Mouse (Mus musculus) midbrain, embryonic 12.5 days (tissue): ENCODE measurements at regions not wholly inside any gene's neighbourhood (a gene's known extent, or its start where the extent isn't known, plus 50 kb on each side); places are given as distances from the start of the nearest gene placed in this dataset.
A peak's percentile ranks its signal among the peaks of the same experiment; 100 is the strongest.

ENCODE experiments used
- ATAC-seq: fragments of 200-750 bp; cut with Nextera tagmentation; 2 replicates; pipeline ENCODE4 v1.8.0; 2017; ENCODE audit warnings: low read depth, moderate TSS enrichment, moderate library complexity; ENCODE audit not compliant: low FRiP score
- H3K27ac ChIP-seq: fragments of 300-500 bp; sonication (generic); replicated peaks from 2 replicates; pipeline ENCODE4 v1.5.1; 2016; ENCODE audit warnings: mild to moderate bottlenecking
- H3K27me3 ChIP-seq: fragments of 300-500 bp; sonication (generic); 2 replicates; pipeline ENCODE4 v1.6.1; 2016; ENCODE audit warnings: mild to moderate bottlenecking
- H3K36me3 ChIP-seq: fragments of 300-500 bp; sonication (generic); 2 replicates; pipeline ENCODE4 v1.6.1; 2016
- H3K4me1 ChIP-seq: fragments of 300-500 bp; sonication (generic); 2 replicates; pipeline ENCODE4 v1.6.1; 2016
- H3K4me2 ChIP-seq: fragments of 300-500 bp; sonication (generic); replicated peaks from 2 replicates; pipeline ENCODE4 v1.6.1; 2016; ENCODE audit warnings: mild to moderate bottlenecking, moderate library complexity
- H3K4me3 ChIP-seq: fragments of 300-500 bp; sonication (generic); 2 replicates; pipeline ENCODE4 v1.5.1; 2016; ENCODE audit warnings: mild to moderate bottlenecking
- H3K9ac ChIP-seq: fragments of 300-500 bp; sonication (generic); replicated peaks from 2 replicates; pipeline ENCODE4 v1.6.1; 2016; ENCODE audit warnings: mild to moderate bottlenecking, moderate library complexity
- H3K9me3 ChIP-seq: fragments of 300-500 bp; sonication (generic); 2 replicates; pipeline ENCODE4 v1.6.1; 2016; ENCODE audit warnings: mild to moderate bottlenecking
- WGBS: fragments of 180-500 bp; shearing (Covaris S2); methylation state at CpG from one replicate; pipeline ENCODE4 v1.1.7; 2016; 5-methylcytosine and 5-hydroxymethylcytosine counted together

GRCm38 (mm10) chr6:51641965-51642364, 118.3 kb downstream of the Snx10 start:
- no peak for ATAC-seq
- no peak overlapping the region for H3K4me3 ChIP-seq
- H3K4me2 ChIP-seq: no peak overlapping the region
- H3K27ac ChIP-seq: no peak overlapping the region
- no peaks in the 10 kb centered on the region for H3K36me3 ChIP-seq
- H3K9ac ChIP-seq: no peak overlapping the region
- no peaks in the 10 kb centered on the region for H3K9me3 ChIP-seq
- 85% methylated on average over 5 of the region's 5 CpGs for WGBS
- H3K27me3 ChIP-seq: no peaks in the 10 kb centered on the region
- H3K4me1 ChIP-seq: peaks cover 3% of the 10 kb centered on the region; the same call in 1 of the 2 replicates

GRCm38 (mm10) chr6:51648813-51649212, 125.1 kb downstream of the Snx10 start:
- Histone ChIP-seq H3K27me3 (no peaks in the 10 kb centered on the region), H3K4me1 (no peaks in the 10 kb centered on the region; the same call in 1 of the 2 replicates), H3K36me3 (no peaks in the 10 kb centered on the region), H3K9me3 (no peaks in the 10 kb centered on the region), H3K9ac (no peak overlapping the region), H3K4me3 (no peak overlapping the region), H3K4me2 (no peak overlapping the region), H3K27ac (peak overlapping the region; percentile 35; the same call in 1 of the 2 replicates)
- WGBS: 84% methylated on average over 7 of the region's 7 CpGs
- 0 out of 2 replicates have a peak, but pooled peaks have one; percentile 2 for ATAC-seq

DNA sequence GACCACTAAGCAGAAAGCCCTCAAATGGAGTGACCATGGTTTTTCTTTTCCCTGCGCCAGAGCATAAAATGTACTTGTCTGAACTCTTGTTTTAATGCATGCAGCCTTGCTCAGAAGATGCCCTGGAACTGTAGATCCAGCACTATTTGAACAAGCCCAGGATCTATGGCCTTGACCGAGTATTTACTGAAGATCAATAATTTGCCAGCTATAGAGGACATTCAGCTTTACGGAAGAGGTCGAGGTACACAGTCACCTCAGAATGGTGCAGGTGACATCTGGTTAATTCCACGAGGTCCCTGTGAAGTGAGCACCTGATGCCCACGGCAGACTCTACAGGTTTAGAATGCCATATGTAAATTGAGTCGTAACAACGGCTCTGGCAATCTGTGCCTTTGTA, 130.1 kb downstream of the Snx10 start:
- Histone ChIP-seq H3K4me1 (peaks cover 30% of the 10 kb centered on the region), H3K4me2 (no peak overlapping the region), H3K9ac (no peak overlapping the region), H3K36me3 (no peaks in the 10 kb centered on the region), H3K27me3 (no peaks in the 10 kb centered on the region), H3K27ac (no peak overlapping the region), H3K9me3 (no peaks in the 10 kb centered on the region), H3K4me3 (no peak overlapping the region)
- WGBS: 89% methylated on average over 8 of the region's 8 CpGs
- no peak for ATAC-seq

DNA sequence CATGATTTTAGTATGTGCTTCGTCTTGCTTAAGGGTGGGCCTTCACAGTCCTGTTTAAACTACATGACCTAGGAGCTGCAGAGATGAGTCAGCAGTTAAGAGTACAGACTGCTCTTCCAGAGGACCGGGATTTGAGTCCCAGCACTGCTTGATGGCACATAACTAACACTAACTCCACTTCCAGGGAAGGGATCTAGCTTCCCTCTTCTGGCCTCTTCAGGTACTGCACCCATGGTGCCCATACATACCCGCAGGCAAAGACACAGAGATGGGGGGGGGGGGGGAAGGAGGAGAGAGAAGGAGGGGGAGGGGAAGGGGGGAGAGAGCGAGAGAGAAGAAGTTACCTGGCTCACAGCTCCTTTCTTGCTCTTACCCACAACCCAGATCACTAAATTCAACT, 131.3 kb downstream of the Snx10 start:
- no peaks in the 10 kb centered on the region for H3K27me3 ChIP-seq
- no peak overlapping the region for H3K9ac ChIP-seq
- ATAC-seq: no peak
- no peaks in the 10 kb centered on the region for H3K36me3 ChIP-seq
- peaks cover 31% of the 10 kb centered on the region for H3K4me1 ChIP-seq
- no peak overlapping the region for H3K4me3 ChIP-seq
- H3K27ac ChIP-seq: peak overlapping the region; percentile 88; the same call in 1 of the 2 replicates
- H3K9me3 ChIP-seq: no peaks in the 10 kb centered on the region
- 93% methylated on average over 4 of the region's 4 CpGs for WGBS
- H3K4me2 ChIP-seq: no peak overlapping the region

- H3K36me3 ChIP-seq: no peaks in the 10 kb centered on the region
- no peak overlapping the region for H3K9ac ChIP-seq
- H3K27ac ChIP-seq: peak overlapping the region; percentile 88
- H3K4me2 ChIP-seq: no peak overlapping the region
- WGBS: 60% methylated on average over 7 of the region's 7 CpGs
- H3K4me3 ChIP-seq: no peak overlapping the region
- H3K4me1 ChIP-seq: peaks cover 31% of the 10 kb centered on the region
- H3K9me3 ChIP-seq: no peaks in the 10 kb centered on the region
- ATAC-seq: no peak
- no peaks in the 10 kb centered on the region for H3K27me3 ChIP-seq
Observed at GRCm38 (mm10) chr6:51656078-51656477, 132.4 kb downstream of the Snx10 start.

GRCm38 (mm10) chr6:51656883-51657640, 133.4 kb downstream of the Snx10 start:
- no peaks in the 10 kb centered on the region for H3K36me3 ChIP-seq
- ATAC-seq: peak; percentile 74
- no peak overlapping the region for H3K4me3 ChIP-seq
- no peak overlapping the region for H3K4me2 ChIP-seq
- peaks cover 31% of the 10 kb centered on the region for H3K4me1 ChIP-seq
- H3K27me3 ChIP-seq: no peaks in the 10 kb centered on the region
- H3K9me3 ChIP-seq: no peaks in the 10 kb centered on the region
- WGBS: 33% methylated on average over 12 of the region's 12 CpGs
- peak overlapping the region; percentile 88 for H3K27ac ChIP-seq
- no peak overlapping the region for H3K9ac ChIP-seq

DNA sequence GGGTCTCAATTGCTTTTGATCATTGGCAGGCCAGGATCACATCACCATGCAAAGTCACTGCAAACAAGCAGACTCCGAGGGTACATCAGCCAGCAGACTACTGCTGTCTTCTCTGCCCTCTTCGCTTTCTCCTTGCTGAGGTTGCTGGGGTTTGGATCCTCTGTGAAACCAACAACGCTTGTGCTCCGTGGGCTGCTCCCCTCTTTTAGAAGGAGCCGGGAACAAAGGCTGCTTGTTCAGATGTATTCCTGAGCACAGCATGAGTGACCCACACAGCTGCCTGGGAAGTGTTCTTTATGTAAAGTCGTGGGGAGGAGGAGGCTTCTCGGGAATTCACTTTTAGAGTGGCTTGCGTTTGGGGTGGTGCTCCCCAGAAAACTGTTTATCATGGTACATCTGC, 134.7 kb downstream of the Snx10 start:
- no peak for ATAC-seq

GRCm38 (mm10) chr6:51663178-51663577, 139.5 kb downstream of the Snx10 start:
- Histone ChIP-seq H3K9ac (no peak overlapping the region), H3K27ac (no peak overlapping the region), H3K27me3 (no peaks in the 10 kb centered on the region), H3K4me2 (no peak overlapping the region), H3K4me1 (peaks cover 7% of the 10 kb centered on the region), H3K4me3 (no peak overlapping the region), H3K9me3 (peaks cover 11% of the 10 kb centered on the region; the same call in 1 of the 2 replicates), H3K36me3 (no peaks in the 10 kb centered on the region)
- ATAC-seq: no peak
- WGBS: 94% methylated on average over 3 of the region's 3 CpGs

More for the DNA sequence above, 134.7 kb downstream of the Snx10 start:
- no peaks in the 10 kb centered on the region for H3K36me3 ChIP-seq
- H3K9ac ChIP-seq: no peak overlapping the region
- peak overlapping the region; percentile 88 for H3K27ac ChIP-seq
- H3K27me3 ChIP-seq: no peaks in the 10 kb centered on the region
- H3K4me1 ChIP-seq: peaks cover 31% of the 10 kb centered on the region
- 10% methylated on average over 8 of the region's 8 CpGs for WGBS
- no peak overlapping the region for H3K4me2 ChIP-seq
- no peaks in the 10 kb centered on the region for H3K9me3 ChIP-seq
- H3K4me3 ChIP-seq: no peak overlapping the region

GRCm38 (mm10) chr6:51664049-51664448, 140.3 kb downstream of the Snx10 start:
- Histone ChIP-seq H3K9ac (no peak overlapping the region), H3K27me3 (no peaks in the 10 kb centered on the region), H3K4me2 (no peak overlapping the region), H3K9me3 (peaks cover 11% of the 10 kb centered on the region; the same call in 1 of the 2 replicates), H3K4me1 (no peaks in the 10 kb centered on the region), H3K36me3 (no peaks in the 10 kb centered on the region), H3K4me3 (no peak overlapping the region), H3K27ac (no peak overlapping the region)
- no peak for ATAC-seq
- WGBS: 94% methylated on average over 5 of the region's 5 CpGs

DNA sequence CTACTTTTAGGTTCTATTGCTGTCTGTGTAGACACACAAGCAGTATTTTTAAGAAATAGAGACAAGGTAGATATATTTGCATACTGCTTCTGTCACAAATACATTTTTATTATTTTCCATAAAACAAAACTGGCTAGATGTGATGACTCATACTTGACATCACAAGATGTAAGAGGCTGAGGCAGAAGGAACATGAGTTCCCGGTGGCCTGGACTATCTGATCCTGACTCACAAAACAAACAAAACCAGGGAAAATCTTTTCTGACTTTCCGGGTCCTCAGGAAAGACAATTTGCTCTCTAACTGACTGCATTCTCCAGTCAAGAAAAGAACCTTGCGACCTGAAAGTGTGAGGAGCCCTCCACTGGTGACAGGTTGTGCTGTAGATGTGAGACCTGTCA, 143.3 kb downstream of the Snx10 start:
- no peaks in the 10 kb centered on the region for H3K27me3 ChIP-seq
- H3K4me1 ChIP-seq: no peaks in the 10 kb centered on the region
- no peaks in the 10 kb centered on the region for H3K36me3 ChIP-seq
- 87% methylated on average over 3 of the region's 3 CpGs for WGBS
- H3K9ac ChIP-seq: no peak overlapping the region
- H3K4me2 ChIP-seq: no peak overlapping the region
- ATAC-seq: no peak
- H3K27ac ChIP-seq: no peak overlapping the region
- H3K4me3 ChIP-seq: no peak overlapping the region
- peaks cover 11% of the 10 kb centered on the region; the same call in 1 of the 2 replicates for H3K9me3 ChIP-seq

- no peaks in the 10 kb centered on the region for H3K4me1 ChIP-seq
- no peak for ATAC-seq
- no peaks in the 10 kb centered on the region for H3K9me3 ChIP-seq
- no peak overlapping the region for H3K4me3 ChIP-seq
- H3K4me2 ChIP-seq: no peak overlapping the region
- 82% methylated on average over 13 of the region's 13 CpGs for WGBS
- no peaks in the 10 kb centered on the region for H3K27me3 ChIP-seq
- H3K9ac ChIP-seq: no peak overlapping the region
- H3K27ac ChIP-seq: no peak overlapping the region
- no peaks in the 10 kb centered on the region for H3K36me3 ChIP-seq
Observed at GRCm38 (mm10) chr6:51675342-51675945, 151.7 kb downstream of the Snx10 start.

GRCm38 (mm10) chr6:51677162-51677996, 153.7 kb downstream of the Snx10 start:
- Histone ChIP-seq H3K27ac (no peak overlapping the region), H3K9me3 (no peaks in the 10 kb centered on the region)
- WGBS: 81% methylated on average over 12 of the region's 12 CpGs

More at GRCm38 (mm10) chr6:51677162-51677996, 153.7 kb downstream of the Snx10 start:
- no peaks in the 10 kb centered on the region for H3K4me1 ChIP-seq
- no peaks in the 10 kb centered on the region for H3K27me3 ChIP-seq
- H3K36me3 ChIP-seq: no peaks in the 10 kb centered on the region
- no peak overlapping the region for H3K9ac ChIP-seq
- no peak overlapping the region for H3K4me2 ChIP-seq
- H3K4me3 ChIP-seq: no peak overlapping the region
- no peak for ATAC-seq
